Mouse (Mus musculus) megakaryocyte-erythroid progenitor cell, adult 5-6 weeks (primary cell): ENCODE data around the gene Efcab5. TPM values are rescaled to one million over a fixed set of nuclear protein-coding genes. Genes with fewer than 3 reads are reported as not detected.

ENCODE experiments used
- ATAC-seq: replicated peaks from 2 replicates; pipeline ENCODE4 v1.8.0; 2016; ENCODE audit warnings: mild to moderate bottlenecking, inconsistent platforms; ENCODE audit not compliant: severe bottlenecking, poor library complexity, low FRiP score, low TSS enrichment
- total RNA-seq, 2 experiments: library from RNA; stranded (forward) in 1 of 2; stranded (reverse) in 1 of 2; fragments of 200-1000, 215-1000 nt in 1 of 2; fragments of >200 nt in 1 of 2; fragmentation: Nextera tagmentation in 1 of 2; gene quantifications; 2 replicates each; pipeline ENCODE4 v1.2.3; 2014 to 2017

The Efcab5 gene
- total RNA-seq (2014; fragmentation: Nextera tagmentation): 0.59 and 0.92 TPM in 2 replicates
- total RNA-seq (2017): 0.66 and 2.4 TPM in 2 replicates

GRCm38 (mm10) chr11:77188868-77189267 lies at the start of gene Efcab5:
TSS of gene Efcab5 (minus strand) at chr11:77188968.
- no peak for ATAC-seq

- no peak for ATAC-seq
Observed at GRCm38 (mm10) chr11:77235267-77235666, 46.5 kb upstream of the Efcab5 start.

- no peak for ATAC-seq
Observed at GRCm38 (mm10) chr11:77231514-77231913, 42.7 kb upstream of the Efcab5 start.

GRCm38 (mm10) chr11:77230765-77231164 lies 42.0 kb upstream of the Efcab5 start:
- no peak for ATAC-seq

DNA sequence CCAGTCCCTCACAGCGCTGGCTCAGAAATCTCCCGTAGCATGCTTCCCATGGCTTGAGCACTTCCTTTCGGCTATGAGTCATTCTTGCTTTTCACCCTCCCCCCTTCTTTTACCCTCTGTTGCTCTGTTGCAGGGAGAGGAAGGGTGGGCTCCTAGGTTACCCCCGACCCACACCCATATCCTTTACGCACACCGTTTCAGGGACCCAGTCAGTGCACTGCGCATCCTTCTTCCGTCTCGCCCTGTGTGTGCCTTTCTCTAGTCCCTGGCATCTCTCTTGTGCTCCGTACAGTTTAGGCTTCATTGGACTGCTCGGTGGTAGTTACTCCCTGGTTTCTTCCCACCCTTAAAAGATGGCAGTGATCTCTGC lies 28.0 kb upstream of the Efcab5 start:
- peak; percentile 37 for ATAC-seq

DNA sequence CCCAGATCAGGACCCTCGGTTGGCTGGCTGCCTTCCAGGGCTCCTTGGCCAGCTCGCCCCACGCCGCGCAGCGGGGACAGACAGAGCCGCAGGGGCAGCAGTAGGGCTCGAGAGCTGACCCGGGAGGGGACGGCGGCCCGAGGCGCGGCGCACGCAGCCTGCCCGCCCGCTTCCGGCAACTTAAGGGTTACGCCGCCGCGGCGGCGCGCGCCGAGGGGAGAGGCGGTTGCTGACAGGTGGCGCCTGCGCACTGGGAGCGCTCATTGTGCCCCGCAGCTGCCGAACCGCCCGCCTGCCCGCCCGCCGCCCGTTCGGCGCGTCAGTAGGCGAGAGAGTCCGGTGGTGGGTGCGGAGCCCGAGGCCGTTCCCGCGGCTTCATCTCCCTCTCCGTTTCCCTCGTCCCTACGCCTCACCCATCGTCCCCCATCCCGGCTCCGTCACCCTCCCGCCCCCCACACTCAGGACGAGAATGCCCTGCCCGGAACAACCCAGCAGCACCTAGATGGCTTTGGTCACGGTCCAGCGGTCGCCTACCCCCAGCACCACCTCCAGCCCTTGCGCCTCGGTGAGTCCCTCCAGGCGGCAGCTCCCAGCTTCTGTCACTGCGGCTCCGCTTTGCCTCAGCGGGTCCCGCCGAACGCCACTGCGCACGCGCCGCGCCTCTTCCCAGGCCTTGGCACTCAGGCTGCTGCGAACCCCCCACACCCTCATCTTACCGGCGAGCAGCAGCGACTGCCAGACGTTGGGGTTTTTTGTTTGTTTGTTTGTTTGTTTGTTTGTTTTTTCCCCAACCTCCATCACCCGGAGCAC lies 27.4 kb upstream of the Efcab5 start, which contains the start of gene Ssh2:
TSS of gene Ssh2 (plus strand) at position 337 of the 810 bp plus-strand sequence.
- peak; percentile 72 for ATAC-seq

GRCm38 (mm10) chr11:77215483-77215882 lies 26.7 kb upstream of the Efcab5 start:
- ATAC-seq: peak; percentile 20; the same call in 1 of the 2 replicates

DNA sequence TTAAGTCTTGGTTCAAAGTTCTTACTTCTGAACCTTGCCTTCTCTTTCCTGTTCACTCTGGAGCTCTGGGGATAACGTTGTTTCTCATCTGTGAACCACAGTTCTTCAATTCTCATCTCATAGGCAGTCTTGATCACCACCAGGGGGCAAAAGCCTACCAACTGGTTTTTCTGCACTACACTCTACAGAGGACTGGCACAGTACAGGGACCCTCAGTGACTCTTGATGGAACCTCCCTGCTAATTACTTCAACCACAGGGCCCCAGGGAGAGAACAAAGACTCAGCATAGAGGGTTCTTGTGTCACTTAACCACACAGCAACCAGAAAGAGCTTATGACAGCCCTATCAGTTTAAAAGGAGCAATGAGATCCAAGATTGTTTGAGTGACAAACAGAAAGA lies 26.0 kb upstream of the Efcab5 start:
- ATAC-seq: peak; percentile 72

- ATAC-seq: no peak
Observed at GRCm38 (mm10) chr11:77214142-77214692, 25.4 kb upstream of the Efcab5 start.

- no peak for ATAC-seq
Observed at GRCm38 (mm10) chr11:77200703-77201102, 11.9 kb upstream of the Efcab5 start.

DNA sequence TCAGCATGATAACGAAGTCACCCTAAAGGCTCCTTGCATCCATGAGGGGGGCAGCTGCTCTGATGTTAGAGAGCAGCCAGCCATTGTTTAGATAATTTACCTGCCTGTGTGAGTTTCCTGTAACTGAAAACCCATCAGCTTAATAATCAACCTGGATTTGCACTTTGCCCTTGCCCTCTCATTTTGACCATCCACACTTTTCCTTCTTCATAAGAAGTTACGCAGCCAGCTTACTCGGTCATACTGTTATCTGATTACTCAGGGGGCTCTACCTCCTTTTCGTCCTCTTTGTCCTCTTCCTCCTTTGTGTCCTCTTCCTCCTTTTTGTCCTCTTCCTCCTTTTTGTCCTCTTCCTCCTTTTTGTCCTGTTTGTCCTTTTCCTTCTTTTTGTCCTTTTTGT lies 10.9 kb upstream of the Efcab5 start:
- ATAC-seq: no peak

DNA sequence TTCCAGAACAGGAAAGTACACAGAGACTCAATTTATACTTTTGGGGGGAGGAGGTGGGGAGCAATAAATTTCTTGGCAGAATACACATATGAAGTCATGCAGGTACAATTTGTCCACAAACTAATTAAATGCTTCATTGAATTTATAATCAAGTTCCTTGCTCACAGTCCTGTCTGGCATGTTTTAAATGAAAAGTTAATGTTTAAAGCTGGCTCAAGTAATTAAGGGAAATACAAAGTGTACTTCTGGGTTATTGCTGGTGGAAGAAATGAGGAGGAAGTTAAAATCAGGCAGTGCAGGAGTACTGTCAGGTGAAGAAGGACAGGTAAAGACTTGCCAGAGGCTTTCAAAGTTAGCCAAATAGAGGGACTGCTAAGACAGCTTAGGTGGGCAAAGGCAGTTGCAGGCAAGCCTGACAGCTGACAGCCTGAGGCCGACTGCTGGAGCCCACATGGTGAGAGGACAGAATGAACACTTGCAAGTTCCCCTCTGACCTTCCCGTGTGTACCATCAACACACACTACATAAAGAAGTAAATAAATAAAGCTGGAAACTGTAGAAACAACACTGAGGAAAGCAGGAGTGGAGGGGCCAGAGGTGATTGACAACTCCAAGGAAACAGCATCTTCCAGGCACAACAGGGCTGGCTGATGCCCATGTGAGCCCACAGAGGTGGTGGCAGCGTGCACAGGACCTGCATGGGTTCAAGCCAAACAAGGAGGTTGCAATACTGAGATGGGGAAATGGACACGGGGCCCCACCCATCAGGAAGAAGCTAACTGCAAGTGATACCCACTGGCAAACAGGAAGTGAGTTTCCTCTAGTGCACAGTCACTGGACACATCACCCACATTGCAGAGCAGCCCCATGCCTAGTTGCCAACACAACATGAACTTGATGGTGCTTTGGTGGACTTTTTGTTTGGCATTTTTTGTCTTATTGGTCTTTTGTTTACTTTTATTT lies 7.7 kb upstream of the Efcab5 start:
- no peak for ATAC-seq

GRCm38 (mm10) chr11:77195360-77196109 lies 6.8 kb upstream of the Efcab5 start:
- ATAC-seq: no peak

- ATAC-seq: no peak
Observed at GRCm38 (mm10) chr11:77194762-77195161, 6.0 kb upstream of the Efcab5 start.

DNA sequence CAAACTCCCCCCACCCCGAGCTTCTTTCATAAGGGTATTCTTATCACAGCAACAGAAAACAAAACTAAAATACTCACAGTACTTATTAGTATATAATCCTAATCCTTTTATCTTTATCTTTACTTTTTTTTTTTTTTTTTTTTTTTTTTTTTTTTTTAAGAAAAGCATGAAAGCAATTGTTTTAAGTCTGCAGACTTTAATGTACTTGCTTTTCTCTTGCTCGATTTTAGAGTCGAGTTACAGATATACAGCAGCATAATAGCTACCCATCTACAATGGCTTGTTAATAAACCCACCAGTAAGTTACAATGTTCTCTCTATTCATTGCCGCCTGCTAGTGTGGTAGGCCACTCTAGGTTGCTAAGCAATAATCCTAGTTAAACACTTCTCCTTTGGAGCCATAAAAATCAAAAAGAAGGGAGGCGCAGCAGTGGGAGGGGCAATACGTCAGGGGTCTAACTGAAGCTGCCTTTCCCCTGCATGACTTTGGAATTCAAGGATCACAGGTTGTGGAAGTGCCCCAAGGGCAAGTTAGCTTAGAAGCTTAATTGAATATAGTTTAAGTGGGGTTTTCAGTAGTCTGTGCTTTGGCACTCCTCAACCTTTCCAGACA lies 5.3 kb upstream of the Efcab5 start:
- ATAC-seq: no peak

GRCm38 (mm10) chr11:77193410-77193809 lies 4.6 kb upstream of the Efcab5 start:
- no peak for ATAC-seq

GRCm38 (mm10) chr11:77184926-77185325 lies 3.8 kb downstream of the Efcab5 start:
- no peak for ATAC-seq

- no peak for ATAC-seq
Observed at GRCm38 (mm10) chr11:77182616-77183015, 6.2 kb downstream of the Efcab5 start.

- ATAC-seq: no peak
Observed at GRCm38 (mm10) chr11:77182041-77182440, 6.7 kb downstream of the Efcab5 start.
